Mouse (Mus musculus) neutrophil, adult 5-6 weeks (primary cell): ENCODE results near the gene Lrrc27. TPM values are rescaled to one million over a fixed set of nuclear protein-coding genes. Genes with fewer than 3 reads are reported as not detected.

Source experiments
- total RNA-seq: library from RNA; stranded (forward); fragments of 200-1000 nt; gene quantifications from 2 replicates; pipeline ENCODE4 v1.2.3, GENCODE M21; 2017

Lrrc27 gene
- total RNA-seq, 1 experiment from 2014 or later: 4.7 TPM

Other genes starting within 250 kb of the Lrrc27 start
- gene Dpysl4, start 127.0 kb upstream of the Lrrc27 start, total RNA-seq: not detected in 2 replicates
- not detected in 2 replicates for gene Stk32c, start 319 bp downstream of the Lrrc27 start, total RNA-seq
- gene Pwwp2b, start 35.5 kb downstream of the Lrrc27 start, total RNA-seq: 1.8 and 3.5 TPM in 2 replicates
- gene Inpp5a, start 176.1 kb downstream of the Lrrc27 start, total RNA-seq: 38.1 and 41.7 TPM in 2 replicates